Mouse (Mus musculus): ENCODE data around the gene Ispd. TPM values are rescaled to one million over a fixed set of nuclear protein-coding genes. Genes with fewer than 3 reads are reported as not detected.

Ispd gene
- polyA plus RNA-seq, 1 experiment from 2014 or later, result 12.7 TPM

GRCm38 (mm10) chr12:36722754-36723153 is 341.5 kb downstream of the Ispd start:
- WGBS, result 81% methylated on average over 6 of the region's 6 CpGs
- Histone ChIP-seq H3K27ac (ENCODE audit: low read depth, low read length) (no peak overlapping the region), H3K9me3 (ENCODE audit: control insufficient read depth, low read length) (no peaks in the 10 kb centered on the region), H3K4me3 (ENCODE audit: low read depth, low read length) (no peak overlapping the region), H3K27me3 (ENCODE audit: control insufficient read depth, insufficient read depth, low read length) (no peaks in the 10 kb centered on the region), H3K36me3 (ENCODE audit: control insufficient read depth, insufficient read depth, low read length) (no peaks in the 10 kb centered on the region), H3K9ac (ENCODE audit: low read length) (no peak overlapping the region), H3K4me1 (ENCODE audit: control insufficient read depth, insufficient read depth, low read length) (no peaks in the 10 kb centered on the region), H3K4me2 (ENCODE audit: low read depth) (no peak overlapping the region)
- DNase-seq (ENCODE audit: low spot score) (no peak), ATAC-seq (ENCODE audit: insufficient read depth, low FRiP score, low TSS enrichment) (no peak)

- no peak overlapping the region for H3K9ac ChIP-seq (ENCODE audit: low read length)
- no peaks in the 10 kb centered on the region for H3K9me3 ChIP-seq (ENCODE audit: control insufficient read depth, low read length)
- WGBS, result 70% methylated on average over 3 of the region's 3 CpGs
- DNase-seq (ENCODE audit: low spot score) (no peak), ATAC-seq (ENCODE audit: insufficient read depth, low FRiP score, low TSS enrichment) (no peak)
- no peak overlapping the region for H3K27ac ChIP-seq (ENCODE audit: low read depth, low read length)
- H3K36me3 ChIP-seq (ENCODE audit: control insufficient read depth, insufficient read depth, low read length), result no peaks in the 10 kb centered on the region
- H3K4me1 ChIP-seq (ENCODE audit: control insufficient read depth, insufficient read depth, low read length), result no peaks in the 10 kb centered on the region
- H3K4me3 ChIP-seq (ENCODE audit: low read depth, low read length), result no peak overlapping the region
- no peaks in the 10 kb centered on the region for H3K27me3 ChIP-seq (ENCODE audit: control insufficient read depth, insufficient read depth, low read length)
- no peak overlapping the region for H3K4me2 ChIP-seq (ENCODE audit: low read depth)
These were observed 342.1 kb downstream of the Ispd start for GRCm38 (mm10) chr12:36723302-36723701.

GRCm38 (mm10) chr12:36724297-36724696 is 343.0 kb downstream of the Ispd start:
- no peak overlapping the region for H3K4me2 ChIP-seq (ENCODE audit: low read depth)
- no peak for ATAC-seq (ENCODE audit: insufficient read depth, low FRiP score, low TSS enrichment)

DNA sequence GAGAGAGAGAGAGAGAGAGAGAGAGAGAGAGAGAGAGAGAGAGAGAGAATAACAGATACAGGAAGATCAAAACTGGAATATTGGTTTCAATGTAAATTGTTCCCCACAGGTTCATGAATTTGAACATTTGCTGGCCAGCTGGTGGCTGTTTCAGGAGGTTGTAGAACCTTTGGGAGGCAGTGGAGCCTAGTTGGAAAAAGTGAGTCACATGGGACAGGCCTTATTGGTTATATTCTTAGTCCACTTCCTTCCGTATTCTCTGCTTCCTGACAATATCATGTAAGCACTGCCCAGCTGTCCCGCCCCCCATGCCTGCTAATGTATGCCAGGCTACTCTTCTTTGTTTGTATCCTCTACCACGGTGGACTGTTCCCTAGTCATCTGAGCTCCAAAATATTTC is 344.0 kb downstream of the Ispd start:
- 88% methylated on average over 3 of the region's 3 CpGs for WGBS
- no peaks in the 10 kb centered on the region for H3K9me3 ChIP-seq (ENCODE audit: control insufficient read depth, low read length)
- no peak overlapping the region for H3K4me3 ChIP-seq (ENCODE audit: low read depth, low read length)
- no peaks in the 10 kb centered on the region for H3K36me3 ChIP-seq (ENCODE audit: control insufficient read depth, insufficient read depth, low read length)
- H3K27me3 ChIP-seq (ENCODE audit: control insufficient read depth, insufficient read depth, low read length), result no peaks in the 10 kb centered on the region
- ATAC-seq (ENCODE audit: insufficient read depth, low FRiP score, low TSS enrichment) (no peak), DNase-seq (ENCODE audit: low spot score) (no peak)
- H3K4me1 ChIP-seq (ENCODE audit: control insufficient read depth, insufficient read depth, low read length), result no peaks in the 10 kb centered on the region
- no peak overlapping the region for H3K4me2 ChIP-seq (ENCODE audit: low read depth)
- H3K27ac ChIP-seq (ENCODE audit: low read depth, low read length), result no peak overlapping the region
- no peak overlapping the region for H3K9ac ChIP-seq (ENCODE audit: low read length)

More at GRCm38 (mm10) chr12:36724297-36724696, 343.0 kb downstream of the Ispd start:
- H3K27me3 ChIP-seq (ENCODE audit: control insufficient read depth, insufficient read depth, low read length), result no peaks in the 10 kb centered on the region
- no peaks in the 10 kb centered on the region for H3K4me1 ChIP-seq (ENCODE audit: control insufficient read depth, insufficient read depth, low read length)
- H3K27ac ChIP-seq (ENCODE audit: low read depth, low read length), result no peak overlapping the region
- H3K36me3 ChIP-seq (ENCODE audit: control insufficient read depth, insufficient read depth, low read length), result no peaks in the 10 kb centered on the region
- 77% methylated on average over 4 of the region's 4 CpGs for WGBS
- no peak overlapping the region for H3K9ac ChIP-seq (ENCODE audit: low read length)
- H3K9me3 ChIP-seq (ENCODE audit: control insufficient read depth, low read length), result no peaks in the 10 kb centered on the region
- no peak overlapping the region for H3K4me3 ChIP-seq (ENCODE audit: low read depth, low read length)
- no peak for DNase-seq (ENCODE audit: low spot score)

DNA sequence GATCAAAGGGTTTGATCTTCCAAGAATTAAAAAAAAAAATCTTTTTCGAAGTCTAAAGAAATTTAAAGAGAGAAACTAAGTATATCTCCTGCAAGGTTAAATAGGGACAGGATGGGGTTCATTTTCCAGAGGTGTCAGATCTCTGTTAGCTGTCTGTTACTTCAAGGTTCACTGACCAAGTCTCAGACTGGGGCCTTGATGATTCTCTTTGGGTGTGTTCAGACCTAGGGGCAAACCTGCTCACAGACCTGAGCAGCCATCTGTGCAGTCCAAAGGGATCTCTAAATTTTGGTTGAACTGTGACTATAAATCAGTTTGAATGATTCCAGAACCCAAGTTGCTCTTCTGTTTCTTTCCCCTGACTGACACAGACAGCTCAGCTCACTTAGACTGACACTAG is 344.8 kb downstream of the Ispd start:
- Histone ChIP-seq H3K9ac (ENCODE audit: low read length) (no peak overlapping the region), H3K4me1 (ENCODE audit: control insufficient read depth, insufficient read depth, low read length) (no peaks in the 10 kb centered on the region), H3K4me2 (ENCODE audit: low read depth) (no peak overlapping the region), H3K4me3 (ENCODE audit: low read depth, low read length) (no peak overlapping the region), H3K36me3 (ENCODE audit: control insufficient read depth, insufficient read depth, low read length) (no peaks in the 10 kb centered on the region), H3K9me3 (ENCODE audit: control insufficient read depth, low read length) (no peaks in the 10 kb centered on the region), H3K27ac (ENCODE audit: low read depth, low read length) (no peak overlapping the region), H3K27me3 (ENCODE audit: control insufficient read depth, insufficient read depth, low read length) (no peaks in the 10 kb centered on the region)
- WGBS, result 54% methylated on average over 1 of the region's 1 CpGs
- DNase-seq (ENCODE audit: low spot score) (no peak), ATAC-seq (ENCODE audit: insufficient read depth, low FRiP score, low TSS enrichment) (no peak)

DNA sequence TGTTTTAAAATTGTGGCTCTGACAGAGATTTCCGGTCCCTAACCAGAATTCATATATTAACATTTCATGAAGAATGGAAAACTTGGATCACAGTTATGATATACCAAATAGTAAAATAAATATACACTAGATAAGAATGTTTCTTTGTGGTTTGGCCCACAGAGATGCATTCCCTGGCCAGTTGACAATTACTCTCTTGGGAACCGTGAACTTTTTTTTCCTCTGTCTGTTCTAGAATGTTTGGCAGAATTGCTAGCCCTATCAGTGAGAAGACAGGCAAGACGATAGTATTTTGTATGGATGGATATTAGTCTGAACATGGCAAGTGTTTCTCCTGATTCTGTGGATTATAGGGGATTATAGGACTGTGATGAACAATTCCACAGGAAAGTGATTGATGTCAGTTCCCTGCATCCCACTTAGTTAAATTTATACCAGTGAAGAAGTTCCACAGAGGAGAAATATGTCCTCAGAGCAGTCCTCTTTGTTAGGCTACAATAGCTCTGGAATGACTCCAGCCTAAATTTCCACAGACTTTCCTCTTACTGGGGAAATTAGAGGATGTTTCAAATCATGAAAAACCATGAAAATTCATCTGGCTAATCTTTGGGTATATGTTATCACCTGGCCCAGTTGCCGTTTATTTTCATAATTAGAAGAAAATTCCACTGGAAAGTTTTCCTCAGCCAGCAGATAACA is 352.6 kb downstream of the Ispd start:
- ATAC-seq (ENCODE audit: insufficient read depth, low FRiP score, low TSS enrichment), result no peak
- no peak for DNase-seq (ENCODE audit: low spot score)
- no peaks in the 10 kb centered on the region for H3K27me3 ChIP-seq (ENCODE audit: control insufficient read depth, insufficient read depth, low read length)
- no peak overlapping the region for H3K4me3 ChIP-seq (ENCODE audit: low read depth, low read length)
- no peaks in the 10 kb centered on the region for H3K9me3 ChIP-seq (ENCODE audit: control insufficient read depth, low read length)
- WGBS, result 90% methylated on average over 4 of the region's 4 CpGs
- H3K9ac ChIP-seq (ENCODE audit: low read length), result no peak overlapping the region
- no peaks in the 10 kb centered on the region for H3K4me1 ChIP-seq (ENCODE audit: control insufficient read depth, insufficient read depth, low read length)
- H3K36me3 ChIP-seq (ENCODE audit: control insufficient read depth, insufficient read depth, low read length), result no peaks in the 10 kb centered on the region
- no peak overlapping the region for H3K27ac ChIP-seq (ENCODE audit: low read depth, low read length)
- H3K4me2 ChIP-seq (ENCODE audit: low read depth), result no peak overlapping the region

Other genes with a start within 250 kb of the Ispd start
- 23.1 and 29.1 TPM in 2 replicates for gene Ankmy2, start 224.3 kb upstream of the Ispd start, polyA plus RNA-seq (2014; fragmentation: Nextera tagmentation; extraction: Ambion mirVana)
- gene Bzw2, start 223.4 kb upstream of the Ispd start, polyA plus RNA-seq (2014; fragmentation: Nextera tagmentation; extraction: Ambion mirVana), result 291 and 303 TPM in 2 replicates
- gene Lrrc72, start 128.1 kb upstream of the Ispd start, polyA plus RNA-seq (2014; fragmentation: Nextera tagmentation; extraction: Ambion mirVana), result not detected in 2 replicates
- 4.8 and 5.3 TPM in 2 replicates for gene Sostdc1, start 67.3 kb upstream of the Ispd start, polyA plus RNA-seq (2014; fragmentation: Nextera tagmentation; extraction: Ambion mirVana)
- 1.1 and 1.2 TPM in 2 replicates for gene D630036H23Rik, start 731 bp downstream of the Ispd start, polyA plus RNA-seq (2014; fragmentation: Nextera tagmentation; extraction: Ambion mirVana)